Mouse (Mus musculus): ENCODE data around the gene Mesp1.
A peak's percentile ranks its signal among the peaks of the same experiment; 100 is the strongest.
"Not testable (repeated sequence)": the region's sequence is repeated elsewhere in the genome, so short reads cannot be mapped to it uniquely, and the experiment has no call there.

The Mesp1 gene

GRCm38 (mm10) chr7:79789812-79790211, 3.8 kb downstream of the Mesp1 start:
- DNase-seq (ENCODE audit: low spot score) = not testable (repeated sequence)

DNA sequence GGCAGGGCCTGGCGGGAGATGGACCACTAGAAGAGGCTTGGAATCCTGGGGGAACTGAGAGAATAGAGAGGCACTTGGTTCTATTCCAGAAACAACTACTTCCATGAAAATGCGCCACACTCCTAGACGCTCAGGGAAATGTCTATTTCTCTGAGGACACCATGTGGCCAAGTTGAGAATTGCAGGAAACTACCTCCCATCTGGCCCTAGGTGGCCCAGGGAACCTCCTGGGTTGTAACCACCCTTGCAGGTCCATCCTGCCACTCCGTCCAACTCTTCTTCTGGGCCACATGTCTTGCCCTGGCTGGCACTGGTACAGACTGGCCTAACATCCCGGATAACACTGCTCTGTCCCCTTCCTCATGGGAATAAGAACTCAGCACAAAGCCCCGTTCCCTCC, 7.3 kb downstream of the Mesp1 start:
- DNase-seq (ENCODE audit: low spot score) = peak; percentile 86

GRCm38 (mm10) chr7:79782516-79782855, 11.1 kb downstream of the Mesp1 start:
- no peak for DNase-seq (ENCODE audit: low spot score)

- no peak for DNase-seq (ENCODE audit: low spot score)
Observed at GRCm38 (mm10) chr7:79781826-79782515, 11.6 kb downstream of the Mesp1 start.

GRCm38 (mm10) chr7:79780647-79781626, 12.7 kb downstream of the Mesp1 start:
- peak; percentile 83 for DNase-seq (ENCODE audit: low spot score)

DNA sequence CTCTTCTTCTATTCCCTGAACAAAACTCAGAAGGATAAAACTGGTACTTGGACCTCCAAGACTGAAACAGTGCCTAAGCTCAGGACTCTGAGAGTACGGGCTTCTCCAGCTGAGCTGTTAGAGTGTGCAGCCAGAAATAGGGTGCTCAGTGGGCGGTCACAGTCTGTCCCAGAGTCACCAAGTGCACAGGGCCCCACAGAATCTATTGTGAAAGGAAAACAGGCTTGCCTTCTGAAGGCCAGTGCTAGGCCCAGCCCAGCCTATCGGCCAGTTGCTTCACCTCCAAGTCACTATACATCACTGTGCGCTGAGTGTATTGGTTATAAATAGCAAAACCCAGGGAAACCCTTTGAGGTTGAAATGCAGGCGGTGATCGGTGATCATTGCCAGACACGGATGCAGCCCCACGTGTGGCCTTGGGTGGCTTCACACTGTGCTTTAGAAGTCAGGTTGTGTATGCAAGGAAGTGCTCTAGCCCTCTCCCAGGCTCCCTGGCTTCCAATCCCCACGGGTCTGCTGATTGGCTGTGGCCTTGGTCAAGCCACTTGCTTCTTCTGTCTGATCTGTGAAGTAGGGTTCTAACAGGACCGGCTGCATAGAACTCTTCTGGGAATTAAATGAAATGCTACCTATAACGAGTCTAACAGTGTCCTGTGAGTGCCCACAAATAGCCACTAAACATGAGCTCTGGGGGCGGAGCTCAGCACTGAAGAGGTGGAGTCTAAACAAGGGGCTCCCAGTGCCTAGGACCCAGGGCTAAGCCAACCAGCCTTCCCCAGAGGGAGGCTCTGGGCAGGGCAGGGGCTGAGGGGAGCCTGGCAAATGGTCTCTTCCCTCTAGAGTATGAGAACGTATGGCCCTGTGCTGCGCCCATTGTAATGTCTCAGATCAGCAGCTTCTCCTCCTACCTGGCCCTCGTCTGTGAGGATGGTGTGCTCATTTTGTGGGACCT, 21.8 kb downstream of the Mesp1 start:
- peak; percentile 22 for DNase-seq (ENCODE audit: low spot score)

GRCm38 (mm10) chr7:79769664-79770063, 23.9 kb downstream of the Mesp1 start:
- DNase-seq (ENCODE audit: low spot score) = no peak

DNA sequence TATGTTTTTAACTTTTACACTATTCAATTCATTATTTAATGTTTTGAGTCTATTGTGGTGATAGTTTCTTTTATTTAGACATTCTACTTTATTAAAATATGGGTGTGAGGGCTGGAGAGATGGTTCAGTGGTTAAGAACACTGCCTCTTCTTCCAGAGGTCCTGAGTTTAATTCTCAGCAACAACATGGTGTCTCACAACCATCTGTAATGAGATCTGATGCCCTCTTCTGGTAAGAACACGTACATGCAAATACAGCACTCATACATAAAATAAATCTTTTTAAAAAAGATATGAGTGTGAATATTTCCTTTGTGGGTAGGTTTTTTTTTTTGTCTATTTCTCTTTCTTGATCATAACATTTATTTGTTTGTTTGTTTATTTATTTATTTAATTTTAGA, 27.6 kb downstream of the Mesp1 start:
- no peak for DNase-seq (ENCODE audit: low spot score)

DNA sequence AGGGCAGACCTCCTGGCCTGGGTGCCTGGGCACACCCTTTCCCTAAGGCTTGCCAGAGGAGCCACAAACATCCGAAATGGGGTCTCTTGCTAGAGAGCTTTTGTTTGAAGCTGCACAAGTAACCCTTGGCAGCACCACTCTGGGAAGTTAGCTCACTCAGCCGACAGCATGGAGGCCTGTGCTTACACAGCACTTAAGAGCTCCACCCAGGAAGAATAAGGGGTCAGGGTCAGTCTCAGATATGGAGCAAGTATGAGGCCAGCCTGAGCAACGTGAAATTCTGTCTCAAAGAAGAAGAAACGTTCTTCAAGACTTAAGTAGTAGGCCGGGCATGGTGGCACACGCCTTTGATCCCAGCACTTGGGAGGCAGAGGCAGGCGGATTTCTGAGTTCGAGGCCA, 31.5 kb downstream of the Mesp1 start:
- no peak for DNase-seq (ENCODE audit: low spot score)

GRCm38 (mm10) chr7:79761124-79761876, 32.3 kb downstream of the Mesp1 start:
- no peak for DNase-seq (ENCODE audit: low spot score)

- no peak for DNase-seq (ENCODE audit: low spot score)
Observed at GRCm38 (mm10) chr7:79759766-79760165, 33.8 kb downstream of the Mesp1 start.

- DNase-seq (ENCODE audit: low spot score) = no peak
Observed at GRCm38 (mm10) chr7:79758176-79758575, 35.4 kb downstream of the Mesp1 start.

DNA sequence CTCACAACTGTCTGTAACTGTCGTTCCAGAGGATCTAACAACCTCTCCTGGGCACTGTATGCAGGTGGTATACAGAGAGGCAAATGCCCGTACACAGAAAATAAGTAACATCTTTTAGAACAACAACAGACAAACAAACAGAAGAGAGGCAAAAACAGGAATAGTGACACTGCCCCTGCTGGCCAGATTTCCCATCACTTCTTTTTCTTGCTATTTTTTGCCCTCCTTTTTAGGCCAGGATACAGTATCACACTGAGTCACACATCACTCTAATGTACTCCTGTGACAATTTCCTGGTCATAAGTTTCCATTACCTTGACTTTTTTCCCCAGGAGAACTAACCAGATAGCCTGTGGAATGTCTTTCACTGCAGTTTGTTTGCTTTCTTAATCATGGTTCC, 37.3 kb downstream of the Mesp1 start:
- DNase-seq (ENCODE audit: low spot score) = no peak

DNA sequence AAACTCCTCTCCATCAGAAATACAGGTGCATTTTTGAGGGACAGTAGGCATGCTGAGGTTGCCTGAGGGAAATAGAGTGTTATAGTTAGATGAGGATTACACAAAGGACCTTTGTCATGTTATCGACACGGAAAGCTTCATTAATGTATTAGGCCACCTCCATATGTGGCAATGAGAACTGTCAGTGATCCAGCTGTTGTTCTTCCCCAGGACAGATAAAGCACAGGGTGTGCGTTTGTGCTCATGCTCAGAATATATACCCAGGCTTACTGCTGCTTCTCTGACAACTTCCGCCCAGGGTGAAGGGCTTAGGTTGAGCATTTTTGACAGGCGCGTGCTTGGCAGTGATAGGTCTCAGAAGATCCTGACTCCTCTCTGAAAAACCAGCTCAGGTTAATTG, 44.1 kb downstream of the Mesp1 start:
- DNase-seq (ENCODE audit: low spot score) = no peak

- no peak for DNase-seq (ENCODE audit: low spot score)
Observed at GRCm38 (mm10) chr7:79747659-79748058, 45.9 kb downstream of the Mesp1 start.

DNA sequence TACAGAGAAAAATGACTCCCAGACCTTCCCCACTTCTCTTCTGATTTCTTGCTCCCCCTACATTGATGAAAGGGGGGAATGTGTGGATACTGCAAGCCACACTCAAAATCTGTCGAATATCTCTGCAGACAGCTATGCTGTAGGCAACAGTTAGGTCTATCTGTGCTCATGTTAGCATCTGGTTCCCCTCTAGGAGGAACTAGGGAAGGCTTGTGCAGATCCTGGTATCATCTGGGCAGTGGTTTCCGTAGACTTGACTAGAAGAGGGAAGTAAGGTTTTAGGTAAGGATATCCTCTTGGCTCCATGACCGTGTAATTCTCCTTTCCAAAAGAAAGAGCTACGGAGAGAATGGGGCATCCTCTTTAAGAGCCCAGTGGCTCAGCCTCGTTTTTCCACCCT, 49.0 kb downstream of the Mesp1 start:
- DNase-seq (ENCODE audit: low spot score) = no peak

DNA sequence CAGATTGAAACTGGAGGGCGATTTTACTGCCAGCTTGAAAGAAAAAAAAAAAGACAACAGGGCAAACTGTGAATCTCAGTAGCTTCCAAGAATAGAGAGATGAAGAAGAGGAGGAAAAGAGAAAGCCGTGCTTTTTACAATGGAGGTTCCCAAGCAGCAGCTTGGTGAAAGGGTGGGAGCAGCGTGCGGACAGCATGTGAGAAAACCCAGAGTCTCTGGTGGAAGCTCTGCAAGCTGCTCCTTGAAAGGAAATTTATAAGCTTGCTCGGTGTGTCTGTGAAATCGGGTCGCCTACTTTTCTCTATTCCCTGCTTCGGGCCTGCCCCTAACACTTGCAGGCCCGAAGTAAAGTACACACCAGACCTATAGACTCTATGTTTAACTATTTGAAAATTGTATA, 49.5 kb downstream of the Mesp1 start:
- no peak for DNase-seq (ENCODE audit: low spot score)

- peak; percentile 90 for DNase-seq (ENCODE audit: low spot score)
Observed at GRCm38 (mm10) chr7:79742659-79743536, 50.7 kb downstream of the Mesp1 start, which contains the start of the genes Pex11a and Wdr93. Gene Pex11a (minus strand): TSS chr7:79743131. Gene Wdr93 (plus strand): TSS chr7:79743163.

GRCm38 (mm10) chr7:79742277-79742658, 51.3 kb downstream of the Mesp1 start:
- no peak for DNase-seq (ENCODE audit: low spot score)
